Mouse (Mus musculus): ENCODE measurements around the gene Ccne1.
A peak's percentile ranks its signal among the peaks of the same experiment; 100 is the strongest.

The Ccne1 gene

GRCm38 (mm10) chr7:38094353-38094752 is 13.0 kb downstream of the Ccne1 start:
- DNase-seq (ENCODE audit: low spot score in 2 of 2), result no peak

GRCm38 (mm10) chr7:38093101-38093500 is 14.2 kb downstream of the Ccne1 start:
- no peak for DNase-seq (ENCODE audit: low spot score in 2 of 2)

- no peak for DNase-seq (ENCODE audit: low spot score in 2 of 2)
Observed at GRCm38 (mm10) chr7:38089930-38090675, 17.2 kb downstream of the Ccne1 start.

- DNase-seq (ENCODE audit: low spot score in 2 of 2), result no peak
Observed at GRCm38 (mm10) chr7:38088456-38088855, 18.9 kb downstream of the Ccne1 start.

GRCm38 (mm10) chr7:38087856-38088255 is 19.5 kb downstream of the Ccne1 start:
- DNase-seq (ENCODE audit: low spot score in 2 of 2), result no peak

GRCm38 (mm10) chr7:38086401-38086800 is 20.9 kb downstream of the Ccne1 start:
- no peak for DNase-seq (ENCODE audit: low spot score in 2 of 2)

- DNase-seq (ENCODE audit: low spot score in 2 of 2), result peak in 1 of 2 experiments; percentile 47
Observed at GRCm38 (mm10) chr7:38085573-38086211, 21.6 kb downstream of the Ccne1 start.

- DNase-seq (ENCODE audit: low spot score in 2 of 2), result peak; percentile 97 to 98
Observed at GRCm38 (mm10) chr7:38084778-38085572, 22.4 kb downstream of the Ccne1 start.

- DNase-seq (ENCODE audit: low spot score in 2 of 2), result no peak
Observed at GRCm38 (mm10) chr7:38082971-38083370, 24.4 kb downstream of the Ccne1 start.

GRCm38 (mm10) chr7:38077189-38077588 is 30.1 kb downstream of the Ccne1 start:
- no peak for DNase-seq (ENCODE audit: low spot score in 2 of 2)

GRCm38 (mm10) chr7:38075487-38075886 is 31.8 kb downstream of the Ccne1 start:
- no peak for DNase-seq (ENCODE audit: low spot score in 2 of 2)

- DNase-seq (ENCODE audit: low spot score in 2 of 2), result no peak
Observed at GRCm38 (mm10) chr7:38074920-38075319, 32.4 kb downstream of the Ccne1 start.

- DNase-seq (ENCODE audit: low spot score in 2 of 2), result no peak
Observed at GRCm38 (mm10) chr7:38074514-38074913, 32.8 kb downstream of the Ccne1 start.

- peak in 1 of 2 experiments; percentile 56 for DNase-seq (ENCODE audit: low spot score in 2 of 2)
Observed at GRCm38 (mm10) chr7:38073782-38074181, 33.6 kb downstream of the Ccne1 start.

- DNase-seq (ENCODE audit: low spot score in 2 of 2), result no peak
Observed at GRCm38 (mm10) chr7:38071065-38071464, 36.3 kb downstream of the Ccne1 start.

GRCm38 (mm10) chr7:38070663-38071062 is 36.7 kb downstream of the Ccne1 start:
- DNase-seq (ENCODE audit: low spot score in 2 of 2), result no peak

- DNase-seq (ENCODE audit: low spot score in 2 of 2), result no peak
Observed at GRCm38 (mm10) chr7:38064431-38064830, 42.9 kb downstream of the Ccne1 start.

- peak; percentile 80 to 92 for DNase-seq (ENCODE audit: low spot score in 2 of 2)
Observed at GRCm38 (mm10) chr7:38061060-38061970, 46.0 kb downstream of the Ccne1 start.

GRCm38 (mm10) chr7:38059636-38060330 is 47.6 kb downstream of the Ccne1 start:
- no peak for DNase-seq (ENCODE audit: low spot score in 2 of 2)

- DNase-seq (ENCODE audit: low spot score in 2 of 2), result no peak
Observed at GRCm38 (mm10) chr7:38059096-38059495, 48.2 kb downstream of the Ccne1 start.

- no peak for DNase-seq (ENCODE audit: low spot score in 2 of 2)
Observed at GRCm38 (mm10) chr7:38055996-38056395, 51.3 kb downstream of the Ccne1 start.

Data from cerebellum, postnatal 4 days (tissue).